Mouse (Mus musculus) thymus, adult 2 months (tissue): ENCODE measurements at regions not wholly inside any gene's neighbourhood (a gene's known extent, or its start where the extent isn't known, plus 50 kb on each side); places are given as distances from the start of the nearest gene placed in this dataset.

Experiments used
- CTCF ChIP-seq: fragments of 200-500 bp; IDR thresholded peaks from 2 replicates; pipeline ENCODE4 v1.5.1; 2012; ENCODE audit warnings: mild to moderate bottlenecking, control low read depth, low read length, moderate library complexity, borderline replicate concordance; ENCODE audit not compliant: control insufficient read depth, poor library complexity, insufficient read depth; ENCODE audit errors: extremely low read depth
- POLR2A ChIP-seq: fragments of 200-500 bp; IDR thresholded peaks from 2 replicates; pipeline ENCODE4 v1.6.1; 2012; ENCODE audit warnings: mild to moderate bottlenecking, low read length, control low read depth, moderate library complexity; ENCODE audit not compliant: control insufficient read depth, poor library complexity, insufficient read depth; ENCODE audit errors: extremely low read depth

GRCm38 (mm10) chr16:22725261-22725660 is 68.2 kb upstream of the Dgkg start:
- TF ChIP-seq POLR2A: no peak
- no peak for TF ChIP-seq CTCF
